Mouse (Mus musculus) kidney, embryonic 15.5 days (tissue): ENCODE measurements at regions not wholly inside any gene's neighbourhood (a gene's known extent, or its start where the extent isn't known, plus 50 kb on each side); places are given as distances from the start of the nearest gene placed in this dataset.

Source experiments
- ATAC-seq: fragments of 200-750 bp; cut with Nextera tagmentation; replicated peaks from 2 replicates; pipeline ENCODE4 v1.8.0; 2017; ENCODE audit warnings: moderate TSS enrichment; ENCODE audit not compliant: low FRiP score
- H3K27ac ChIP-seq: fragments of 300-500 bp; sonication (generic); 2 replicates; pipeline ENCODE4 v1.5.1; 2015; ENCODE audit warnings: mild to moderate bottlenecking, inconsistent platforms
- H3K27me3 ChIP-seq: fragments of 300-500 bp; sonication (generic); 2 replicates; pipeline ENCODE4 v1.6.1; 2015; ENCODE audit warnings: inconsistent platforms
- H3K36me3 ChIP-seq: fragments of 300-500 bp; sonication (generic); 2 replicates; pipeline ENCODE4 v1.6.1; 2015; ENCODE audit warnings: inconsistent platforms
- H3K4me1 ChIP-seq: fragments of 300-500 bp; sonication (generic); 2 replicates; pipeline ENCODE4 v1.6.1; 2015; ENCODE audit warnings: inconsistent platforms
- H3K4me2 ChIP-seq: fragments of 300-500 bp; sonication (generic); 2 replicates; pipeline ENCODE4 v1.6.1; 2015; ENCODE audit warnings: moderate library complexity, mild to moderate bottlenecking, inconsistent platforms
- H3K4me3 ChIP-seq: fragments of 300-500 bp; sonication (generic); replicated peaks from 2 replicates; pipeline ENCODE4 v1.5.1; 2015; ENCODE audit warnings: mild to moderate bottlenecking, inconsistent platforms
- H3K9ac ChIP-seq: fragments of 300-500 bp; sonication (generic); 2 replicates; pipeline ENCODE4 v1.6.1; 2015; ENCODE audit warnings: mild to moderate bottlenecking, inconsistent platforms
- H3K9me3 ChIP-seq: fragments of 300-500 bp; sonication (generic); replicated peaks from 2 replicates; pipeline ENCODE4 v1.6.1; 2016; ENCODE audit warnings: inconsistent platforms
- WGBS: fragments of 180-500 bp; shearing (Covaris S2); methylation state at CpG from one replicate; pipeline ENCODE4 v1.1.7; 2015; ENCODE audit warnings: mixed read lengths; 5-methylcytosine and 5-hydroxymethylcytosine counted together

DNA sequence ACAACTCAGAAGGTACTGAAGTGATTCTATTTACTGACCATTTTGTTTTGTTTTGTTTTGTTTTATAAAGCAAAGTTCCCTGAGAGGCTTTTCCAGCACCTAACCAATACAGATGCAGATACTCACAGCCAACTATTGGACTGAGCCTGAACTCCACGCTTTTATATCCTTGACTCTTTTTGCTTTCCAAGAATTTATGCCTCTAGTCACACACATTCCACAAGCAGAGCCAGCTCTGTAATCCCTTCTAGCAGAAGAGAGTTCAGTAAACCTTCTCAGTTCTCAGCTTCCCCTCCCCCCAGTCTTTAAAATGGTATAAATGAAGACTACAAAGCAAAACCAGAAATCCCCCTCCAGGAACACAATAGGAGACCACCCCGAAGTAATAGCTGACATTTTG is 269.0 kb upstream of the 1700003H04Rik start:
- no peaks in the 10 kb centered on the region for H3K9me3 ChIP-seq
- H3K27me3 ChIP-seq: no peaks in the 10 kb centered on the region
- no peak for ATAC-seq
- H3K36me3 ChIP-seq: no peaks in the 10 kb centered on the region
- no peak overlapping the region for H3K9ac ChIP-seq
- no peak overlapping the region for H3K4me3 ChIP-seq
- H3K4me2 ChIP-seq: no peak overlapping the region
- 52% methylated on average over 2 of the region's 2 CpGs for WGBS
- no peaks in the 10 kb centered on the region for H3K4me1 ChIP-seq
- no peak overlapping the region for H3K27ac ChIP-seq

DNA sequence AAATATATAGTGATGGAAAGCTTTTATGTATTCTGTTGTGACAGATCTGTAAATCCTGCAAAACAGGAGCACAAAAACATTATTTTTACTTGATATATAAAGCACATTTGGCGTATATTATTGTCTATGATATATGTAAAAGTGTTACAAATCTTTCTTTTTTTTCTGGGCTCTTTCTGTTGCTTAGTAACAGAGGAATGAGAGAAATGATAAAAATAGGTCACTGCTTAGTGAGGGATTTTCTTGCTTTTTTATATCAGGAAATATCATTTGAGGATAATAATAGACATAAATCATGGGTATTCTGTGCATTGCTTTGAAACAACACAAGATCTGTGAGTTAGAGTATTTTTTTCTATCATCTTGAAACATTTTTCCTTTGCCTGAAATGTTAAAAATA is 239.7 kb upstream of the 1700003H04Rik start:
- no peak for ATAC-seq
- no peaks in the 10 kb centered on the region for H3K36me3 ChIP-seq

DNA sequence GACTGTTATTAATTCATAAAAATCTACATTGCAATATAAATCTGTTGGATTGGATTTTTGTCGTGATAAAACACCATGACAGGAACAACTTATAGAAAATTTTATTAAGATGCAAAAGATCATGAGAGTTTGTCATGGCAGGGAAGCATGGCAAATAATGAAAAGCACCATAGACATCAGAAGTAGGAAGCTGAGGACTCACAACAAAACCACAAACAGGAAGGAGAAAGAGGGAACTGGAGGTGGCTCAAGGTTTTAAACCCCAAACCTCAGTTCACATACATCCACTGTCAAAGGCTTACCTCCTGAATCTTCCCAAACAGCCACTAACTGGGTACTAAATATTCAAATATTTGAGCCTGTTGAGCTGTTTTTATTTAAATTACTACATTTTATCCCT is 226.0 kb upstream of the 1700003H04Rik start:
- ATAC-seq: no peak

More for the DNA sequence above, 239.7 kb upstream of the 1700003H04Rik start:
- Histone ChIP-seq H3K9ac (no peak overlapping the region), H3K9me3 (no peaks in the 10 kb centered on the region), H3K27ac (no peak overlapping the region), H3K4me1 (no peaks in the 10 kb centered on the region), H3K27me3 (no peaks in the 10 kb centered on the region), H3K4me3 (no peak overlapping the region), H3K4me2 (no peak overlapping the region)
- WGBS: 61% methylated on average over 1 of the region's 1 CpGs

DNA sequence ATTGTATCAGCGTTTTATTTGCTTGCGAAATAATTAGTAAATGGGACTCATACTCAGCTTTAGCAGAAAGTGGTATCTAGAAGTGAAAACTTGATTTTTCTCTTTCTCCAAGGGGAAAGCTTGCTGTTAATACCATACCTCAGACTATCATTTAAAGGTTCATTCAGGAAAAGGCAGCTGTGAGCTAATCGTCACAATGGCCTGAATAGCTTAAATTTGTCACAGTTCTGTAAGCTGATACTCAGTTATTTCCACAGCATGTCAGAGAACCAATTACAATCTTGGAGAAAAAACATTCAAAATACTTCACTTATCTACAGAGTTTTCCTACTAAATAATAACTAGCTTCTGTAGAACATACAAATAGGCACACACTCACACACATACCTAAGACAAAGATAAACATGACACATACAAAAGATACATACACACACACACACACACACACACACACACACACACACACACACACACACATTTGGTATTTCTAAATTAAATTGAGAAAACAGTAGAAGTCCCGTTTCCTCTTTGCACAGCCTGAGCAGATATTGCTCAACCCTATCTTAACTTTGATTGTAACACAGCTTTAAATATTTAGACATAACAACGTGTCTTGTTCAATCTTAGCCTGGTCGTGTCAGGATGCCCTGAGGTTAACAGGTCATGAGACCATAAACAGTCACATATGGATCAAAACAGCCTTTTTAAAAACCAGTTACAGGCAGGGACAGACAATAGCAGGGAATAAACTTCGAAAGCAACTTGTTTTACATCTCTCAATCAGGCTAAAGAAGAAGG is 208.5 kb upstream of the 1700003H04Rik start:
- Histone ChIP-seq H3K4me3 (no peak overlapping the region), H3K9ac (no peak overlapping the region), H3K27ac (no peak overlapping the region), H3K27me3 (no peaks in the 10 kb centered on the region), H3K4me1 (no peaks in the 10 kb centered on the region), H3K4me2 (no peak overlapping the region), H3K9me3 (no peaks in the 10 kb centered on the region), H3K36me3 (no peaks in the 10 kb centered on the region)
- 69% methylated on average over 7 of the region's 7 CpGs for WGBS
- no peak for ATAC-seq

More for the DNA sequence above, 226.0 kb upstream of the 1700003H04Rik start:
- Histone ChIP-seq H3K4me2 (no peak overlapping the region), H3K27me3 (no peaks in the 10 kb centered on the region), H3K4me3 (no peak overlapping the region), H3K36me3 (no peaks in the 10 kb centered on the region), H3K9me3 (no peaks in the 10 kb centered on the region), H3K9ac (no peak overlapping the region), H3K27ac (no peak overlapping the region), H3K4me1 (no peaks in the 10 kb centered on the region)
- 89% methylated on average over 1 of the region's 1 CpGs for WGBS

DNA sequence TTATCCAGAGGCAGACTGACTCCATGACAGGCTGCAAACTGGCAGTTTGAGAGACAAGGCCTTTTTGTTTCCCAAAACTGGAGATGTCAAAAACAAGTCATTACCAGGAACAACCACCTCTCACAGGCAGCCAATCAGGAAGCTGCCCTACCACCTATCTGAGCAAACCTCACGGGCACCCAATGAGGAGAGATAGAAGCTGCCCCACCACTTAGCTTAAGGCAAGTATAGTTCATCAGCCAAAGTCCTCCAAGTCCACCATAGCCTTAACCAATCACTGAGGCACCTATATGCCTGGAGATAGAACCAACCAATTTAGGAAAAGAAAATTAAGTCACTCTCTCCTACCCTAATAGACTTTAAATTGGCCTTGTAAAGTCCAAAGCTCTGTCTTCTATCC is 207.3 kb upstream of the 1700003H04Rik start:
- no peak overlapping the region for H3K27ac ChIP-seq
- 83% methylated on average over 1 of the region's 1 CpGs for WGBS
- no peaks in the 10 kb centered on the region for H3K36me3 ChIP-seq
- H3K4me1 ChIP-seq: no peaks in the 10 kb centered on the region
- H3K9ac ChIP-seq: no peak overlapping the region
- no peaks in the 10 kb centered on the region for H3K9me3 ChIP-seq
- no peaks in the 10 kb centered on the region for H3K27me3 ChIP-seq
- ATAC-seq: no peak
- H3K4me3 ChIP-seq: no peak overlapping the region
- H3K4me2 ChIP-seq: no peak overlapping the region

DNA sequence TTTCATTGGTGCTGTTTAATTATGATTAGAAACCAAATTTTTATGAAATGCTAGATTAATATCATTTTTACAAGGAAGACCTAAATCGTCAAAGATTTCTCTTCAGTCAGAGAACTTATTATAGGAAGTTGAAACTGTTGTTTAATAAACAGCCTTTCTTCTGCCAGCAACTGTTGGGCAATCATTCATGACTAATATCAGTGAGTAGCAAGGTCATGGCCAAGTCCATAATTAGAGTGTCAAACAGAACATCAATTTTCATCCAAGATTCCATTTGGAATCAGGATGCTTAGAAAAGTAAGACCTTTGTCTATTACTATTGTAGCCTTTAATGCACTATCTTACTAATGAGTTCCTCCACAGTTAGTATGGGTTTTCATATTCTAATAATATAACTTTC is 189.4 kb upstream of the 1700003H04Rik start:
- ATAC-seq: no peak
- Histone ChIP-seq H3K36me3 (no peaks in the 10 kb centered on the region), H3K4me1 (no peaks in the 10 kb centered on the region)

DNA sequence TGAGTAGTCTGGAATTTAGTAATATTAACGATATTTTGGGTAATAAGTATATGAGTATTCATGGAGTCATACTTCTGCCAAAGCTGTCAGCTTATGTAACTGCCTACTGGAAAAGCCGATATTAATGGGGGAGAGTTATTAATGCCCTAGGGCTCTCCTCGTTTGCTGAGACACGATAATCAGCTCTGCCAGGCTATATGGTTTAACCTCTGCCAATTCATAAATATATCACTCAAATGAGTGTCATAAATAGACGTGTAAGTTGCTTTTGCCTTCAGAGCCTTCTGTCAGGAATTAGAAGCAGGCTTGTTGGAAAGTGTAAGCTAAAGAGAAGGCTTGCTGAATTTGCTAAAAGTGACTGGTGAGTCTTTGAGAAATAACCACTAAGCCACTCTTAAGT is 188.4 kb upstream of the 1700003H04Rik start:
- ATAC-seq: no peak
- Histone ChIP-seq H3K4me3 (no peak overlapping the region), H3K27ac (no peak overlapping the region), H3K9me3 (no peaks in the 10 kb centered on the region), H3K27me3 (no peaks in the 10 kb centered on the region), H3K4me2 (no peak overlapping the region), H3K4me1 (no peaks in the 10 kb centered on the region), H3K36me3 (no peaks in the 10 kb centered on the region), H3K9ac (no peak overlapping the region)
- WGBS: 70% methylated on average over 5 of the region's 5 CpGs

More for the DNA sequence above, 189.4 kb upstream of the 1700003H04Rik start:
- no peak overlapping the region for H3K9ac ChIP-seq
- no peak overlapping the region for H3K4me2 ChIP-seq
- no peaks in the 10 kb centered on the region for H3K9me3 ChIP-seq
- WGBS: 70% methylated on average over 1 of the region's 1 CpGs
- no peak overlapping the region for H3K27ac ChIP-seq
- no peaks in the 10 kb centered on the region for H3K27me3 ChIP-seq
- no peak overlapping the region for H3K4me3 ChIP-seq

DNA sequence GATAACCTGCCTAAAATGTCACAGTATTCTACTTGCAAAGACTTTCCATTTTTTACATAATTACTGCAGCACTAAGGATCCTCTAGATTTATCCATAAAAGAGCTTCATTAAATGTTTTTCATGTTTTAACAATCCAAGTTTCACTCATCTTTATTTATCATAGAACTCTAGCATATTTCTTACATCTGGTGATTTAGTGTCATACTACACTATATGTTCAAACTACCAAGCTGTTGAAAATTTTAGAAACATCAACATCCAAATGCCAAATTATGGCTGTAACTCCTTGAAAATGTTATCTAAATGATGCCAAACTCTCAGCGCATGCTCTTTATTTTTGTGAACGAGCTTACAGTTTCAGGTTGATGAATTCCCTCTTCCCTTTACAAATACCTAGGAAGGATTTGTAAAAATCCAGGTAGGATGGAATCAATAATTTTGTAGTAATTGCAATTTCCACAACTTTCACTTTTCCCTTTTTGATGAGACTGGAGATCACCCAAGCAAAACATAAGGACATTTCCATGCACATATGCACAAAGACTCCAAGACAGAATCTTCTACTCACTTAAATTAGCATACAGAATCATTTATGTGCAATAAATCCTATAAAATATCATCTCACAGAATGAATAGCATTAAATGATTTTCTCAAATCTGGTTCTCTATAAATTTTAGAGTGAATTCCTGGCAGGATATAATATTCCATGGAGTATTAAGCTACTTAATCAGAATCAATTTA is 175.0 kb upstream of the 1700003H04Rik start:
- Histone ChIP-seq H3K9me3 (no peaks in the 10 kb centered on the region), H3K9ac (no peak overlapping the region), H3K27ac (no peak overlapping the region), H3K4me2 (no peak overlapping the region), H3K4me3 (no peak overlapping the region), H3K4me1 (no peaks in the 10 kb centered on the region), H3K36me3 (no peaks in the 10 kb centered on the region), H3K27me3 (no peaks in the 10 kb centered on the region)
- WGBS: 82% methylated on average over 2 of the region's 2 CpGs
- no peak for ATAC-seq

DNA sequence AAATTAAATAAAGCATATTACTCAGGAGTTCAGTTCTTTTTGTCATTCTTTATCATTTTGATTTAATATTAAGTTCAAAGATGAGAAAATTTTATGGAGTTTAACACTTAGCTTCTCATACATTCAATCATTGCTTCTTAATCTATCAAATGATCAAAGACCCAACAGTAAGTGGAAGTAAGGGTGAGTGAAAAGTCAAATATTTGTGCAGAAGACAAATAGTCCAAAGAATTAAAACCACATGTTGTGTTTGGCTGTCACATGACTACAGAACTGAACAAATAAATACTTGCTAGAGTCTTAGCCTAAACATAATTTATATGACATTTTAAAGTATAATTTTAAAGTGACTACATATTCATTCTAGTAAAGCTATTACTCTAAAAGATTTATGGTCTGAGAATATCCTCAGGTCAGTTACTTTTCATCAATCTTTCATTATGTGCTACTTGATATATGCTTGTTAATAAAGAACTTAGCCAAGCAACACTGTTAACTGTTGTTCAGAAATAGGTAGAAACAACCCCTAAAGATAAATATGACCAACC is 171.7 kb upstream of the 1700003H04Rik start:
- H3K36me3 ChIP-seq: no peaks in the 10 kb centered on the region
- peak; percentile 64; the same call in 1 of the 2 replicates for ATAC-seq
- H3K4me3 ChIP-seq: no peak overlapping the region
- no peak overlapping the region for H3K9ac ChIP-seq
- H3K27me3 ChIP-seq: no peaks in the 10 kb centered on the region
- no peaks in the 10 kb centered on the region for H3K9me3 ChIP-seq
- H3K27ac ChIP-seq: no peak overlapping the region
- H3K4me1 ChIP-seq: no peaks in the 10 kb centered on the region
- no peak overlapping the region for H3K4me2 ChIP-seq

DNA sequence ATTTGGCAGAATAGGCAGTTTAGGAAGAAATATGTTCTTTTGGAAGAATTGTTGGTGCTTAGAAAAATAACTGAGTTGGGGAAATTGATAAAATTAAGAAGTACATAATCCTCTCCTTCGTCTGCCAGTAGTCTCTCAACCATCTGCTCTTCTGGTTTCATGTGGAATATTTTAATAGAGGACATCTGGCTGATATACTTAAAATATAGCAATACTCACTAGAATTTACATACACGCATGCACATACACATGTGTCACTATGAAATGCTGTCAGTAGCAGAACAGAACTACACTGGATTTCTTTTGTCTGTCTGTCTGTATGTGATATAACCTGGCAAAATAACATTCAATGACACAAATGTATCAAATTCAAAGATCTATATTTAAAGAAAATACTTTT is 168.4 kb upstream of the 1700003H04Rik start:
- Histone ChIP-seq H3K27me3 (no peaks in the 10 kb centered on the region), H3K36me3 (no peaks in the 10 kb centered on the region), H3K4me1 (no peaks in the 10 kb centered on the region), H3K4me2 (no peak overlapping the region), H3K4me3 (no peak overlapping the region), H3K27ac (no peak overlapping the region), H3K9ac (no peak overlapping the region), H3K9me3 (no peaks in the 10 kb centered on the region)
- no peak for ATAC-seq
- WGBS: 82% methylated on average over 2 of the region's 2 CpGs

DNA sequence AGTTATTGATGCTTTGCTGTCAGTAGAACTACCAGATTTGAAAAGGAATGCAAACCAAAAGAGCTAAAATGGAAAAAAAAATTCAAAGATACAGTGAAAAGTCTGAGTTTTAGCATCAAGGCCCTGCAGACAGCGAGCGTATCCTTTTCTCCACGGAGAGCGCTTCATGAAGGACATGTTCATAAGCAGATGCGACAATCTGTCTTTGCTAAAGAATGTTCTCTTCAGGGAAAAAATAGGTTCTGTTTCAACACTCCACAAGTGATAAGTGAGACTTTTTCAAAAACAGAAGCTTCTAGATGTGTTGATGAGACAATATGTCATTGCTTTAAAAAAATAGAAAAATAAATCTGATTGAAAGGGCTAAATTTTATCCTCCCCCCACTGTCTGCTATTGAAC is 147.4 kb upstream of the 1700003H04Rik start:
- 89% methylated on average over 5 of the region's 5 CpGs for WGBS
- no peaks in the 10 kb centered on the region for H3K4me1 ChIP-seq
- no peak overlapping the region for H3K9ac ChIP-seq
- ATAC-seq: no peak
- no peaks in the 10 kb centered on the region for H3K27me3 ChIP-seq
- H3K4me3 ChIP-seq: no peak overlapping the region
- no peaks in the 10 kb centered on the region for H3K36me3 ChIP-seq
- no peak overlapping the region for H3K4me2 ChIP-seq
- H3K9me3 ChIP-seq: no peaks in the 10 kb centered on the region
- no peak overlapping the region for H3K27ac ChIP-seq

DNA sequence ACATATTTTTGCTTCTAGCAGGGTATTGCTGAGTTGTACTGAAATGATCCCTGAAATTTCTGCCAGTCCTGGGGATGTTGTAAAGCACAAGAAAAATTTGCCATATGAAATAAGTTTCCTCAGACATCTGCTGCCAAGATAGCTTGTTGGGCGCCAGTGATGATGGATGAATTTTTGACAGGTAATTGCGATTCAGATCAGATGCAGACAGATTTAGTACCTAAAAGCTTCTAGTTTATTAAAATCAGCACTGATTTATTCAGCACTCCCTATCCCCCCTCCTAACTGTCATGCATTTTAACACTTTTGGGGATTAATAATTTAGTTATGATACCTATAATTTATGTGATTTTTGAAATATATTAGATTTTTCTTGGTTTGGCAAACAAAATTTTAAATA is 131.3 kb upstream of the 1700003H04Rik start:
- Histone ChIP-seq H3K36me3 (no peaks in the 10 kb centered on the region), H3K4me1 (no peaks in the 10 kb centered on the region), H3K4me2 (no peak overlapping the region), H3K27me3 (no peaks in the 10 kb centered on the region), H3K4me3 (no peak overlapping the region), H3K27ac (no peak overlapping the region), H3K9me3 (no peaks in the 10 kb centered on the region), H3K9ac (no peak overlapping the region)
- 81% methylated on average over 2 of the region's 2 CpGs for WGBS
- no peak for ATAC-seq
